Mouse (Mus musculus) kidney, embryonic 16.5 days (tissue): ENCODE data around the gene Cd247. TPM values are rescaled to one million over a fixed set of nuclear protein-coding genes. Genes with fewer than 3 reads are reported as not detected.
A peak's percentile ranks its signal among the peaks of the same experiment; 100 is the strongest.

Experiments
- ATAC-seq: fragments of 200-750 bp; cut with Nextera tagmentation; 2 replicates; pipeline ENCODE4 v1.8.0; 2017; ENCODE audit warnings: moderate TSS enrichment; ENCODE audit not compliant: low FRiP score, low TSS enrichment
- H3K27ac ChIP-seq: fragments of 300-500 bp; sonication (generic); 2 replicates; pipeline ENCODE4 v1.5.1; 2014; ENCODE audit warnings: low read length
- H3K27me3 ChIP-seq: fragments of 300-500 bp; sonication (generic); 2 replicates; pipeline ENCODE4 v1.6.1; 2014; ENCODE audit warnings: low read length, control low read depth, mixed read lengths; ENCODE audit not compliant: insufficient read depth
- H3K36me3 ChIP-seq: fragments of 300-500 bp; sonication (generic); 2 replicates; pipeline ENCODE4 v1.6.1; 2014; ENCODE audit warnings: low read length, control low read depth, mixed read lengths; ENCODE audit not compliant: insufficient read depth
- H3K4me1 ChIP-seq: fragments of 300-500 bp; sonication (generic); 2 replicates; pipeline ENCODE4 v1.6.1; 2014; ENCODE audit warnings: low read length, control low read depth, mixed read lengths; ENCODE audit not compliant: insufficient read depth
- H3K4me2 ChIP-seq: fragments of 300-500 bp; sonication (generic); replicated peaks from 2 replicates; pipeline ENCODE4 v1.6.1; 2014; ENCODE audit warnings: low read depth, low read length
- H3K4me3 ChIP-seq: fragments of 300-500 bp; sonication (generic); 2 replicates; pipeline ENCODE4 v1.5.1; 2014; ENCODE audit warnings: mild to moderate bottlenecking, low read length
- H3K9ac ChIP-seq: fragments of 300-500 bp; sonication (generic); replicated peaks from 2 replicates; pipeline ENCODE4 v1.6.1; 2014; ENCODE audit warnings: low read length
- H3K9me3 ChIP-seq: fragments of 300-500 bp; sonication (generic); 2 replicates; pipeline ENCODE4 v1.6.1; 2016; ENCODE audit warnings: low read length, control low read depth
- WGBS: fragments of 180-500 bp; shearing (Covaris S2); extraction: QIAGEN DNeasy Blood & Tissue Kit; methylation state at CpG from one replicate; pipeline ENCODE4 v1.1.7; 2014; 5-methylcytosine and 5-hydroxymethylcytosine counted together
- polyA plus RNA-seq: library from polyadenylated mRNA; unstranded; fragments of >200 nt; fragmentation: Nextera tagmentation; extraction: Ambion mirVana; gene quantifications from 2 replicates; pipeline ENCODE4 v1.2.1, GENCODE M21; 2015

Gene Cd247
- polyA plus RNA-seq, 1 experiment from 2014 or later: 0.91 TPM

DNA sequence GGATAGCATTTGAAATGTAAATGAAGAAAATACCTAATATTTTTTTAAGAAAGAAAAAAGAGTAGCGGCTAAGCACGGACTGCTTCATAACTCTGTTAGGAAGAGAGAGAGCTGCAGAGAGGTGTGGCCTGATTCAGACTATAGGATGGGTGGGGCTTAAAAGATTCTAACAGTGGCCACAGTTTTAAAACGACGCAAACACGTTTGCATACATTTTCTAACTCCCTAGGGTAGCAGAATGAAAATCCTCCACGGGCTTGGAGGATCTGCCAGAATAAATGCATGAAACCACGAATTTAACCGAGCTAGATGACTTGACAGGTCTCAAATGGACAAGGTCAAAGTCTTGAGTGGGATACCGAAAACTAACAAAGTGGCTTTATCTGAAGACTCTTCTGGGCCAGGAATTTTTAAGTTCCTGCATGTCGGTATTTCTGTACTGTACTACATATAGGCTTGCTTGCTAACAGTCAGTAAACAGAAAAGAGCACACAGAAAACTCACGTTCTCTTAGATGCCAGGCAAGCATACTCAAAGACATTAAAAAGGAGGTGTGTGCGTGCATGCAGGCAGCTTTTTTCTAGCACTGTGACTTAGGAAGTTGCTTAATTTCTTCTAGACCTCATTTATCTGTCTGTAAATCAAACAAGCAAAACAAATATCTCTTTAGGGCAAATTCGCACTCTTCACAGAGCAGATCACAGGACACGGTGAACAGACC is 25.4 kb upstream of the Cd247 start:
- peak; percentile 21; the same call in 1 of the 2 replicates for ATAC-seq
- Histone ChIP-seq H3K36me3 (no peaks in the 10 kb centered on the region), H3K27ac (no peak overlapping the region), H3K27me3 (peaks cover 3% of the 10 kb centered on the region; the same call in 1 of the 2 replicates), H3K9ac (no peak overlapping the region), H3K4me1 (peaks cover 14% of the 10 kb centered on the region), H3K9me3 (no peaks in the 10 kb centered on the region), H3K4me2 (peak overlapping the region; percentile 87), H3K4me3 (peak overlapping the region; percentile 79)
- 23% methylated on average over 14 of the region's 14 CpGs for WGBS

DNA sequence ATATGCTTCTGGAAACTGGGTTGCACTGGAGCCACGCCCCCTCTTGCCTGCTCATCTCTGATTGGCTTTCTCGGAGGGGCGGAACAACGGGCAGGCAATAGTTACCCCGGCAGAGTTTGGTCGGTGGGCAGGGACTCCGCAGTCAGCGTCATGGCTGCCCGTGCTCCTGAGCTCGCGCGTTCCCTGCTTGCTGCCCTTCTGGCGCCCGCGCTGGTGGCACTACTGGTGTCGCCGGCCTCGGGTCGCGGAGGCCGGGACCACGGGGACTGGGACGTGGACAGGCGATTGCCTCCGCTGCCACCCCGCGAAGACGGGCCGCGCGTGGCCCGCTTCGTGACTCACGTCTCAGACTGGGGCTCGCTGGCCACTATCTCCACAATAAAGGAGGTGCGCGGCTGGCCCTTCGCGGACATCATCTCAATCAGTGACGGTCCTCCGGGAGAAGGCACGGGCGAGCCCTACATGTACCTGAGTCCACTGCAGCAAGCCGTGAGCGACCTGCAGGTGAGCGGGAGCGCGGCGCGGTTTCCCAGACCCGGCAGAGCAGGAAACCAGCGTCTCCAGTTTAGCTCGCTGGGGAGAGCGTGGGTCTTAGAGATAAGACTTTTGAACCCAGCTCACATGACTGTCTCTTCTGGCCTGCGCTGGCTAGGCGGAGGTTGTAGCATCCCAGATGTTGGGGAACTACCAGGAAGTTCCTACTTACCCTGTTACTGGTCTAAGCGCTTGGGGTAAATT is 24.7 kb upstream of the Cd247 start, which contains the start of gene Creg1:
Creg1 (plus strand) TSS at position 112 of the 738 bp plus-strand sequence.
- WGBS: under 1% methylated on average over 57 of the region's 57 CpGs
- Histone ChIP-seq H3K36me3 (no peaks in the 10 kb centered on the region), H3K4me1 (peaks cover 14% of the 10 kb centered on the region), H3K4me3 (peak within 1 kb of the TSS; percentile 79), H3K27ac (no peak within 1 kb of the TSS), H3K9ac (peak within 1 kb of the TSS; percentile 77), H3K9me3 (no peaks in the 10 kb centered on the region), H3K27me3 (0 out of 2 replicates have a peak, but pooled peaks cover 3% of the 10 kb centered on the region), H3K4me2 (peak within 1 kb of the TSS; percentile 87)
- peak; percentile 97 for ATAC-seq

DNA sequence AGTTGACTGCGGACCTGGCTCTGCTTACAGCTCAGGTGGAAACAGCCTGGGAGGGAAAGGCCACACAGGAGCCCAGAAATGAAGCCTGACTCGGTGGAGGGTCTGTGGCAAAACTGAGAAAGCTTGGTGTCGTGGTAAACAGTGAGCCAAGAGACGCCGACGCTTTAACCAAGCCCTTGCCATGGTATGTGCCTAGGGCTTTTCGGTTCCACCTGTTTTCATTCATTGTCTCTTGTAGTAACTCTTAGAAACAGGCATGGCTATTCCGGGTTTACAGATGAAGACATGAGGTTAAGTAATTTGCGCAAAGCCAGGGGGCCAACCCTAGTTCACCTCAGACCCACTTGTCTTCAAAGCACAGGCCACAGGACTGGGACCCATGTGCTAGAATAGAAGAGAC is 23.9 kb upstream of the Cd247 start:
- no peak for ATAC-seq
- Histone ChIP-seq H3K4me3 (peak overlapping the region; percentile 79), H3K4me2 (peak overlapping the region; percentile 87), H3K9me3 (no peaks in the 10 kb centered on the region), H3K27ac (no peak overlapping the region), H3K9ac (peak overlapping the region; percentile 77; the same call in 1 of the 2 replicates), H3K36me3 (no peaks in the 10 kb centered on the region), H3K4me1 (peaks cover 14% of the 10 kb centered on the region), H3K27me3 (0 out of 2 replicates have a peak, but pooled peaks cover 3% of the 10 kb centered on the region)
- WGBS: 59% methylated on average over 9 of the region's 9 CpGs

DNA sequence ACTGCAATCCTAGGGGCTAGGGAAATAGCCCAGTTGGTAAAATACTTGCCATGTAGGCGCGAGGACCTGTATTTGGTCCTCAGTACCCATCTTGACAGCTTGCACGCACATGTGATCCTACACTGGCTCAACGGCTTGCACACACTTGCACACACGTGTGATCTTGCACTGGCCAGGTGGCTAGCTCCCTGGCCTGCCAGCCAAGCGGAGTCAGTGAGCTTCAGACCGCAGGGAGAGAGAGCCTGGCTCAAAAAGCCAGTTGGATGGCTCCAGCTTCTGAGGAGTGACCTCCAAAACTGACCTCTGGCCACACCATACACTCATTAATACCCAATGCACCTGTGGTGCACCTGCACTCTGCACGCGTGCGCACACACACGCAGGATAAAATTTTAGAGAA is 23.4 kb upstream of the Cd247 start:
- WGBS: 85% methylated on average over 11 of the region's 11 CpGs
- Histone ChIP-seq H3K4me2 (peak overlapping the region; percentile 87), H3K9me3 (no peaks in the 10 kb centered on the region), H3K9ac (peak overlapping the region; percentile 23), H3K4me3 (peak overlapping the region; percentile 3; the same call in 1 of the 2 replicates), H3K36me3 (no peaks in the 10 kb centered on the region), H3K27ac (no peak overlapping the region), H3K27me3 (0 out of 2 replicates have a peak, but pooled peaks cover 3% of the 10 kb centered on the region), H3K4me1 (peaks cover 14% of the 10 kb centered on the region)
- no peak for ATAC-seq

DNA sequence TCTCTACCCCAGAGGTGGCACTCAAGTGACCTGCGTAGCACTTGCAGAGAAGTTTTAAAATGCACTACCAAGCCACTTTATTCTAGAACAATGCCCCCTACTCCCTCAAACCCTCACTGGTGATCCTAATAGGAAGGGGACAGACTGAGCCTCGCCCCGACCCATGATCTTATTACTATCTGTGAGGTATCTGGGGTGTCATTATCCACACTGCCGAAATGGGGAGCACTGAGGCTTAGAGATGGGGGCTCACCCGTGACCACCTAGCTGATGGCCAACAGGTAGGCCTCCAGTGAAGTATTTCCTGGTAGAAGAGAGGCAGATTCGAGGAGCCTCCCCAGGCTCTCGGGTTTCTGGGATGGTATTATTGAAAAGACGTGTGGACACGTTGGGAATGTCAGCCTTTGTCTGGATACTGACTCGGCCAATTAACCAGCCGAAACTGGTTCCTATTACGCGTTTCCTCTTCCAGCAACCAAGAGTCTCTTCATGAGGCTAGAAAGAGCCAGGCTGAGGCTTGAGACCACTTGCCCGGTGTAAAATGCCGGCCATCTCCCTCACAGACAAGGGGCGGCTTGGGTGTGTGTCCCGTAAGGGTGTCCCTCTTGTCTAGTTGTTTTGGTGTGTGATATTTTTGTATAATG is 22.7 kb upstream of the Cd247 start:
- no peak for ATAC-seq
- Histone ChIP-seq H3K36me3 (no peaks in the 10 kb centered on the region), H3K27ac (no peak overlapping the region), H3K4me3 (no peak overlapping the region; the same call in 1 of the 2 replicates), H3K27me3 (0 out of 2 replicates have a peak, but pooled peaks cover 3% of the 10 kb centered on the region), H3K9ac (no peak overlapping the region), H3K4me2 (no peak overlapping the region), H3K9me3 (no peaks in the 10 kb centered on the region), H3K4me1 (peaks cover 14% of the 10 kb centered on the region)
- 70% methylated on average over 17 of the region's 17 CpGs for WGBS

DNA sequence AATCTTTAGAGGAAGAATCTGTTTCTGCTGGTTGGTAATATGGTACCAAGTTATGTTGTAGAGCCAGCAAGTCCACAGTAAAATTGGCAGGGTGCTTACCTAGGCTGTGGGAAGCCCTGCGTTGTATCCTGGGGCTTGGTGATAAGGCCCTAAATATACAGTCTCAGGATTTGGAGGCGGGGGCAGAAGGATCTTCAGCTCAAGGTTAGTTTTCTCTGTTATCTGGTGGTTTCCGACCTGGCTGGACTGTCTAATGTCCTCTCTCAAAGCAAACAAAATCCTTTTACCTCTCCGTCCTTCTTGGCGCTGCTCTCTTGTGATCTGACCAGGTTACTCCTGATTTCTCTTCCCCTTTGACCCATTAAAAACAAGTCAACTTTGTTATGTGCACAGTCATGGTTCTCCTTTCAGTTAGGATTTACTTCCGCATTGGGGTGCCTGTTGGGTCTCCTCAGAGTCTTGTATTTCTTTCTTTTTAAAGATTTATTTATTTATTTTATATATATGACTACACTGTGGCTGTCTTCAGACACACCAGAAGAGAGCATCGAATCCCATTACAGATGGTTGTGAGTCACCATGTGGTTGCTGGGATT is 22.1 kb upstream of the Cd247 start:
- Histone ChIP-seq H3K27me3 (0 out of 2 replicates have a peak, but pooled peaks cover 3% of the 10 kb centered on the region), H3K4me3 (no peak overlapping the region; the same call in 1 of the 2 replicates), H3K36me3 (no peaks in the 10 kb centered on the region), H3K27ac (no peak overlapping the region), H3K9ac (no peak overlapping the region), H3K4me1 (peaks cover 14% of the 10 kb centered on the region), H3K4me2 (no peak overlapping the region), H3K9me3 (no peaks in the 10 kb centered on the region)
- no peak for ATAC-seq
- WGBS: 90% methylated on average over 7 of the region's 7 CpGs

DNA sequence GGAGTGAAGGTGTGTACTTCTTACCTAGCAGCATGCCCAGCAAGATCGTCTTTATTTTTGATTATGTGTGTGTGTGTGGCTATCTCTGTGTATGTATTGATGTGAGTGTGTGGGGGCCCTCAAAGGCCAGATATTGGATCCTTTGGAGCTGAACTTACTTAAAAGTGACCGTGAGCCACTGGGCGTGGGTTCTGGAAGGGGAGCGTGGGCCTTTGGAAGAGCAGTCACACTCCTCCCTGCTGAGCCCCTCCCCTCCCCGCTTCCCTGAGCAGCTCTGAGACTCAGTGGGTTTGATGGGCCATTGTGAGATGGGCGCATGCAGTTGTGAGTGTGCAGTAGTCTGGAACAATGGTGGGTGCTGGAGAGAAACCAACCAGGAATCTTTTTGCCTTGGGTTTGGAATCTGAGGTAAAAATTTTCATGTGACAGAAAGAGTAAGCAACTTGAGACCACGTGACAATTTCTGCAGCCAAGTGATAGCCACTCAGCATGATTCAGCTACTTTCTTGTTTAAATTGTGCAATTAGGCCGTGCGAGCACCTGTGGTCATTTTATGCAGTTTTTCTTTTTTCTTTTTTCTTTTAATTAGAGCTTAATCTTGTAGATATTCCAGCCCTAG is 19.5 kb upstream of the Cd247 start:
- Histone ChIP-seq H3K4me1 (peaks cover 10% of the 10 kb centered on the region), H3K4me2 (no peak overlapping the region), H3K9ac (no peak overlapping the region), H3K9me3 (no peaks in the 10 kb centered on the region), H3K4me3 (no peak overlapping the region), H3K27ac (no peak overlapping the region), H3K27me3 (0 out of 2 replicates have a peak, but pooled peaks cover 3% of the 10 kb centered on the region), H3K36me3 (peaks cover under 1% of the 10 kb centered on the region; the same call in 1 of the 2 replicates)
- 84% methylated on average over 9 of the region's 9 CpGs for WGBS
- ATAC-seq: no peak

DNA sequence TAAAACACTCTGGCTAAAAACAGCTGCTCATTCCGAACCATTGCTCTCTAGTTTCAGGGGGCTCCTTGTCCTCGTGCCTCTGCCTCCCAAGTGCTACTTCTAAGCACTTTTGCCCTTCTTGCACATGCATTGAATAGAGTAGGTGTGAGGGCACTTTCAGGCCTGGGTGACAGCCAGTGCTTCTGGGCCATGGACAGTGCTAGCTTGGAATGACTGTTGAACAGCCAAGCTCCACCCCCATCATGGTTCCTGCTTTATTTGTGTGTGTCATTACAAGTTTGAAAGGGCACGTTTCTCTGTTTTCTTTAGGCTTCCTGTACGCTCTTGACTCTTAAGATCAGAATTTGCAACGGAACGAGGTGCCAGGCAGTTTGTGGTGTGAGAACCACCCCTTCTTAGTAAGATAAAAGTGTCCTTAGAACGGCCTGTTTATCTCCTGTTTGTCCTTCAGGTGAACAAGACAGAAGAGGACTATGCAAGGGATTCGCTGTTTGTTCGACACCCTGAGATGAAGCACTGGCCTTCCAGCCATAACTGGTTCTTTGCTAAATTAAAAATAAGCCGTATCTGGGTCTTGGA is 18.2 kb upstream of the Cd247 start:
- 78% methylated on average over 10 of the region's 10 CpGs for WGBS
- no peak for ATAC-seq
- Histone ChIP-seq H3K27me3 (no peaks in the 10 kb centered on the region), H3K4me2 (no peak overlapping the region), H3K4me1 (no peaks in the 10 kb centered on the region), H3K9ac (no peak overlapping the region), H3K36me3 (peaks cover 3% of the 10 kb centered on the region; the same call in 1 of the 2 replicates), H3K9me3 (no peaks in the 10 kb centered on the region), H3K27ac (no peak overlapping the region), H3K4me3 (no peak overlapping the region)
